Mouse (Mus musculus): Measurements from ENCODE around the gene Rinl.

Rinl gene

DNA sequence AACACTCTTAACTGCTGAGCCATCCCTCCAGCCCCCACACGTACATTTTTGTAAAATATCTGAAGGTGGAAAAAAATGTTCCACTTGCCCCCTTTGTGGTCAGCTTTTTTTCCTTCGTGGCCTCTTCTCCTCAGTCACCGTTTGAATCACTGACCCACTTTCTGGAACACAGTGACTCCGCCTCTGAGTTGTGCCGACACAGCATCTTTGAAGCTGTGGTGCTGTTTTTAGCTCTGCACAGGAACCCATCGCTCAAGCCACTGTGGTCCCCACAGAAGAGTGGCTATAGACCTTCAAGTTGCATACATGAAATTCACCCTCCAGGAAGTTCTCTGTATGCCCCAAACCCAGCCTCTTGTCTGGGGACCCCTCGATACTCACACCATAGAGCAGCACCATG lies 7.9 kb upstream of the Rinl start:
- DNase-seq (ENCODE audit: low spot score in 2 of 2) = no peak

DNA sequence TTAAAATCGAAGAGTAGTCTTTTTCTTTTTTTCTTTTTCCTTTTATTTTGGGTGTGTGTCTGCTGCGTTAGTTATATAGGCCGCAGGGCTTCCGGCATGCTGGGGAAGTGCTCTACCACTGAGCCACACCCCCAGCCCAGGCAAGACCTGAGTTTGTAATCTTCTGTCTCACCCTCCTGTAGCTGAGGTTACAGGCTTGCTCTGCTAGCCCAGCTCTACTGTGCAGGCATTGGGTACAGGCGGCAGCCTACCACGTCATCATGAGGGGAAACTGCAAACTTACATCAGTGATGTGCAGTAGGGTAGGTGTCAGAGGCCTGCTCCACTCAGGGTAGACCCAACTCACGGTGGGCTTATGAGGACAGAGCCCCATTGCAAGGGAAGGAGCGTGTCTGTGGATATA lies 7.5 kb upstream of the Rinl start:
- no peak for DNase-seq (ENCODE audit: low spot score in 2 of 2)

DNA sequence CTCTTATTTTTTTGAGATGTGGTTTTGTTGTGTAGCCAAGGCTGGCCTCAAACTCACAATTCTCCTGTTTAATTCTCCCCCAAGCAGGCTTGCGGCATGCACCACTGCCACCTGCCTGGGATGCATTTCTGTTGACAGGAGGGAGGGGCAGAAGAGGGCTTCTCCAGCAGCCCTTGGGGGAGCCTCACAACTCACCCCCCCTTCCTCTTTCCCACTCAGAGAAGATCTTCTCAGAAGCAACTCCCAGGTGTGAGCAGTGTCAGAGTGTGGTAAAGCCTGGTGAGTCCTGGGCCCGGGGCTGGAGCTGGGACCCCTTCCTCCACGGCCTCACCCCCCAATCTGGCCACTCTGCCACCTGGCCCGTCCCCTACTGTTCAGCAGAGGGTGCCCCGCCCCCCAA lies 3.6 kb upstream of the Rinl start:
- no peak for DNase-seq (ENCODE audit: low spot score in 2 of 2)

DNA sequence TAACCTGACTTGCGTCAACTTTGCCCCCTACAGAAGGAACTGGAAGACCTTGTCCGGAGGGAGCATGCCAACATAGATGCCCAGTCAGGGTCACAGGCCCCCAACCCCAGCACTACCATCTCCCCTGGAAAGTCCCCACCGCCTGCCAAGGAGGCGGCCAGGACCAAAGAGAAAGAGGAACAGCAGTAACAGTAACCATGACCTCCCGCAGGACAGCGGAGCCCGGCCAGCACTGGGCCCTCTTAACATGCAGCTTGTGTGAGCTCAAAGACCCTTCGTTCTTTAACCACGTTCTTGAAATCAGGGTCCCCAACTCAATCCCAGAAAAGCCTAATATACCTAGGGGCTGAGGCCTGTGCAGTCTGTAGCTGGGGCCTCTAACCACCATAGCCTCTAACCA lies 885 bp upstream of the Rinl start:
- no peak for DNase-seq (ENCODE audit: low spot score in 2 of 2)

DNA sequence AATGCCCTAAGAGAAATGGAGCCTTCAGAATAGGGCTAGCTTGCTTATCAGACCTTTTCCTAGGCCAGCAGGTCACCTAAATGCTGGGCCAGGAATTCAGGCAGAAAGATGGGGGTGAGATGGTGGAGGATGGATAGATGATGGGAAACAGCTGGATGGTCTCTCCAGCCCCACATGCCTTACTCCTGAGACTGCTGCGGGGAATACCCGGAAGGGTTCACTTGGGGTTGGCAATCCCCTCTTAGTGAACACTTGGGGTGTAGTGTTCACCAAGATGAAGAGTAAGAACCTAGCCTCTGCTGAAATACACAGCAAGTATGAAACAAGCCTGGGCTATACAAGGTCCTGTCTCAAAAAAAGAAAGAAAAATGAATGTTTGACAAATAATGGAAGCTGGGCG lies 466 bp downstream of the Rinl start:
- no peak for DNase-seq (ENCODE audit: low spot score in 2 of 2)

DNA sequence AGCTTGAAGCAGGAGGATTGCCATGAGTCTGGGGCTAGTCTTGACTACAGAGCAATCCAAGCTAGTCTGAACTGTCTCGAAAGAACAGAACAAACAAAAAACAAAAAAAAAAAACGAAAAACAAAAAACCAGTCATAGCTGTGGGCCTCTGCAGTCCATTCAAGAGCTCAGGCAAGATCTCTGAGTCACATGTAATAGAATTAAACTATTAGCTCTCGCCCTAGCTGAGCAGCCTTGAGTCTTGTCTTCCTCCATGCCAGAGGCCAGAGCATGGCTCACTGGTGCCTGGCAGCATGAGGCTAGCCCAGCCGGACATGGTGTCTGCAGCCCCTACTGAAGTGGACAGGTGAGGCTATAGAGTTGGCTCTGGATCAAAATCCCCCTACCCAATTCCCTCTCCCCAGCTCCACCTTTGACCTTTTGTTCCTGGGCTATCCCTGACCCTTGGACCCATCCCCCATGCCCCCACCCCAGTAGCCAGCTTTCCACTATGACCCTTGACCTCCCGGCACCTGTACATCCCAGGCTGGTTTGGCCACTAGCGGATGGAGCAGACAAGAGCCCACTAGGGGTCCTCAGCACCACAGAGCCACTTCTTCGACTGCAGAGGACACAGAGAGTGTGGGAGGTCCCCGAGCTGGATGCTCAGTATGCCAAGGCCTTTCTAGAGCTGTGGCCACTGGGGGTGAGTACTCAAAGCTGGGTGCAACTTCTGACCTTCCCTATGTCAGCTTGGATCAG lies 1.5 kb downstream of the Rinl start:
- no peak for DNase-seq (ENCODE audit: low spot score in 2 of 2)

DNA sequence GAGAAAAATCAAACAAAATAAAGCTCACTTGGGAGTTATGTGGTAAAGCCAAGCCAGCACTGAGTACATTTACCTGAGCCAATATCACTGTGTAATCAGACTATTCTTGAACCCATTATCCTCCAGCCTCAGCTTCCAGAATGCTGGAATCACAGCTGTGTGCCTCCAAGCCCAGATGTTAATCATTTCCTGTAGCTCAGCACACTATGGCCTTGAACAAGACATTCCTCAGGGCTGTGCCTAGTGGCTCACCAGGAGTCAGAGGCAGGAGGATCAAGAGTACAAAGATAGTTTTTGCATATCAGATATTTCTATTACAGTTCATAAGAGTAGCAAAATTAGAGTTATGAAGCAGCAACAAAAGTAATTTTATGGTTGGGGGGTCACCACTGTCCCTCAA lies 2.9 kb downstream of the Rinl start:
- no peak for DNase-seq (ENCODE audit: low spot score in 2 of 2)

DNA sequence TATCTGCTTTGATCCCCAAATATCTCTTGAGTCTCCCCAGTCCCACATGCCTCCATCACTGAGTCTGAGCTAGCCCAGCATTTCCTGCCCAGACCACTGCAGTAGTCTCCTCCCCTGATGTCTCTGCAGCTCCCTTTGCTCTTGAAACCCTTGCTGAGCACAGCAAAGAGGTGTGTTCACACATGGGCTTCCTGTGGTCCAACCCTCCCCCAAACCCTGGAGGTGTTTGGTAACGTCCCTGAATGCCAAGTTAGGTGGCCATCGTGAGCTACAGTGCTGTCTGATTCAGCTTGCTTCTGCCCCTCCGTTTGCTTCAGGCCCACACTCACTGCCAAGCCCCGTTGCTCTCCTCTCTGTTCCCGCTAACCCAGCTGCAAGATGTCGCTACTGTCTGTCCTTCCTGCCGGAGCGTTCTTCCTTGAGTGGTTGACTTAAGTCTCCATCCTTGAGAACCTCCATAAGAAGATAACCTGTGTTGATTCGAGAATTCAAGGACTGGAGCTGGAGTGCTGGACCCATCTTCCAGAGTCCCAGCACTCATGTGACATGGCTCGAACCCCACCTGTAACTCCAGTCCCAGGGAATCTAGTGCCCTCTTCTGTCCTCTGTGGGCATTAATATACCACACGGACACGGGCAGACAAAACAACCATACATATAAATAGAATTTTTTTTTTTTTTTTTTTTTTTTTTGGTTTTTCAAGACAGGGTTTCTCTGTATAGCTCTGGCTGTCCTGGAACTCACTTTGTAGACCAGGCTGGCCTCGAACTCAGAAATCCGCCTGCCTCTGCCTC lies 3.8 kb downstream of the Rinl start:
- no peak for DNase-seq (ENCODE audit: low spot score in 2 of 2)

DNA sequence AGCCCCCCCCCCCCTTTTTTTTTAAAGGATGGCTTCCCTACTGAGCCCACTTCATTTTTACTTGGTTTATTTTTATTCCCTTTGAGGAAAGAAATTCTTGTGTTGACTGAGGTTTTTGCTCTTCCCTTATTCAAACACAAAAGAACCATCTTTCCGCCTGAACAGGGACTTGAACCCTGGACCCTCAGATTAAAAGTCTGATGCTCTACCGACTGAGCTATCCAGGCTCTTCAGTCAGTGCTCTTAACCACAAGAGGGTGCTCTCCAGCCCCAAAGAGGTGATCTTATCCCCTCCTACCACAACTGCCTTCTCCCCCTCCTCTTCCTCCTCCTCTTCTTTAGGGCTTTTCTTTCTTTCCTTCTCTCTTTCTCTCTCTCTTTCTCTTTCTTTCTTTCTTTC lies 5.1 kb downstream of the Rinl start:
- no peak for DNase-seq (ENCODE audit: low spot score in 2 of 2)

DNA sequence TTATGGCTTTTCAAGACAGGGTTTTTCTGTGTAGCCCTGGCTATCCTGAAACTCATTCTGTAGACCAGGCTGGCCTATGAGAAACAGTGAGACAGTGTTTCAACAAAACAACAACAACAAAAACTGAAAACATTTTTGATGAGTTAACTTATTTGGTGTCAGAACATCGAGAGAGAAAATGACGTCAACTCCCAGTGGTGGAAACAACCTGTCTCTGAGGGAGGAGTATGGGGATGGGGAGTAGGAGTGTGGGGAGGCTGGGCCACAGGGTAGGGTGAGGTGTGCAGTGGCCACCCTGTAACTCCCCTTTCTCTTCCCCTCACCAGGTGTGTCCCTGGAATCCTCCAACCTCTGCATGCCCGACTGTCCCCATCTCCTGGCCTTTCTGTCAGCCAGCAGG lies 5.7 kb downstream of the Rinl start:
- DNase-seq (ENCODE audit: low spot score in 2 of 2) = no peak

DNA sequence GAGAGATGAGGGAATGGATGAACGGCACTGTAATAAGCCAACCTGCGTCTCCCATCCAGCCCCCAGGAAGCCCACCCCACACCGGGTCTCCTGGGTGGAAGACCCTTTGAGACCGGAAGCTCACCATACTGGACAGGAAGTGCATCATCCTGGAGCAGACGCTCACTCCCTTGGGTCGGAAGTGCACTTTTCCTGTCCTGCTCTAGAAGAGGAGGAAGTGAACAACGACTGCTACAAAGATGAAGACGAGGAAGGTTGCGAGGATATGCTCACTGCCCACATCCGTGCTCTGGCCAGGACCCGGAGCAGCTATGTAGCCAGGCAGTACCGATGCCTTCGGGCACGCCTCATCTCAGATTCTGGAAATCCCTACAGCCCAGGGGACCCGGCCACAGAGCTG lies 7.1 kb downstream of the Rinl start:
- no peak for DNase-seq (ENCODE audit: low spot score in 2 of 2)

DNA sequence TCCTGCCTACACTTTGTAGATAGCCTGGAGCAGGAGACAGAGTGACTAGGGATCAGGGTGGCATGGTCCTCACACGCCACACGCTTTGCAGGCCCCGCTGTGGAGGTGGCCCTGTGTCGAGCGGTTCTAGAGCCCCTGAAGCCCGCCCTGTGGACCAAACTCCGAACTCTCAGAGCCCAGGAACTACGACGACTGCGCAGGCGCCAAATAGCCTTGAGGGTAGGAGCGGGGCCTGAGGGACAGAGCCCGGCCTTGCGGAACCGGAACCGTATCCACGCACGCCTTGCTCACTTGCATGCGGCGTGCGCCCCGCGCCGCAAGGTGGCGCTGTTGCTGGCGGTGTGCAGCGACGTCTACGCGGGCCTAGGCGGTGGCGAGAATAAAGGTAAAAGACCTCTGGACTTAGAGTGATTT lies 7.8 kb downstream of the Rinl start:
- peak; percentile 68 to 87 for DNase-seq (ENCODE audit: low spot score in 2 of 2)

DNA sequence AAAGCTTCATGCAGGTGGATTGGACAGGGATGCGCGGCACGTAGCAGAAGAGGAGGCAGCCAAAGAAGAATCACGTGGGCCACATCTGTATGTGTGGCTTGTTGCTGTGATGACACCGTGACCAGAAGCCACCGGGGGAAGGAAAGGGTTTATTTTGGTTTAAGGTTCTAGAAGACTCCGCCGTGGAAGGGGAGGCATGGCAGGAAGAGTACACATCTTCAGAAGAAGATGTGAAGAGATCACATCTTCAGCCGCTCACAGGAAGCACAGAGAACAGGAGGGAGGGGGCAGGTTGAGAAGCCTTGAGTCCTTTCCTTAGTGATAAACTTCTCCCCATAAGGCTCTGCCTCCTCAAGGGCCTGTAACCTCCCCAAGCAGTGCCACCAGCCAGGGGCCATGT lies 11.2 kb downstream of the Rinl start:
- DNase-seq (ENCODE audit: low spot score in 2 of 2) = no peak

DNA sequence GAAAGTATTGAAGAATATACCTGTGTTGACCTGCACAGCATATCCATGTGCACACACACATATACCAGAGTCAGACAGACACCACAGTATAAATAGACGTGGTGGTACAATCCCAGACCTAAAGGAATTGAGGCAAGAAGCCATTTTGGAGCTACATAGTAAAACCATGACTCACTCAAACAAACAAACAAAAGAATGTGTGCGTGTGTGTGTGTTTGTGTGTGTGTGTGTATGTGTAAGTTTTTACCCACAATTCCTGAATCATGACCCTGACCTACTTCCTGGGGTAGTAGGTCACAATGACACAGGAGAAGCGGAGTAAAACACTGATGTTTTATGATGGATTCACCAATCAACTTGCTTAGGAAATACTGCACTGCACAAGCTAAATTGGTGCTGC lies 12.7 kb downstream of the Rinl start:
- no peak for DNase-seq (ENCODE audit: low spot score in 2 of 2)

DNA sequence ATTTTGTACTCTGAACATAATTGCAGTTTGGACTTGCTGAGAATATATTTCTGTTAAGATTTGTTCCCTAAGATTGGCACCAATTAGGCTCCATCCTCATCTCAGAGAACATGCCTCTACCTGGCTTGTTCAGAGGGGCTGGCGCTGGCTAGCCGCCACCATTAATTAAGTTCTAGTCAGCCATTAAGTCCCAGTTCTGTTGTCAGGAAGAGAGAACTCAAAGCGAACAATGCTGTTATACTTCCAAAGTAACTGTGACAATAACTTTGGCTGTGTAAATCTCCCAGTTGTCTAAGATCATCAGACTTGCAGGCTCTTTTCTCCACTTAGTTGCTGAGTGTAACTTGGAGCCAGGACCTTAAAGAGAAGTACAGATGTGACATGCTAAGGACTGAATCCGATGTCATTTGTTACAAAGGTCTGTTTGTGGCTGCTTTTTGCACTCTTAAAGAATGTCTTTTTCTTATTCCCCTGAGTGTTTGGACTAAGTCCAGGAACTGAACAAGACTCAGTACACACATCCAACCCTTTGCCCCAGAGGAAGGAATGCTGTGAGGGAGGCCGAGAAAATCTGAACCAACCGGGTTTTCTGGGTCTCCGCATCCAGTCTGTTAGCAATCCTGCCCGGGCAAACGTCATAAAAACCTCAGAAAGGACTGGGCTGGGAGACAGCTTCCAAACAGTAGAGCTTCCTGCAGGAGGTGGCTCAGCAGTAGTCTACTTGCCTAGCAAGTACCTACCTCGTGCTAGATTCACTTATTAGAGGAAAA lies 13.3 kb downstream of the Rinl start:
- peak; percentile 75 to 82 for DNase-seq (ENCODE audit: low spot score in 2 of 2)

DNA sequence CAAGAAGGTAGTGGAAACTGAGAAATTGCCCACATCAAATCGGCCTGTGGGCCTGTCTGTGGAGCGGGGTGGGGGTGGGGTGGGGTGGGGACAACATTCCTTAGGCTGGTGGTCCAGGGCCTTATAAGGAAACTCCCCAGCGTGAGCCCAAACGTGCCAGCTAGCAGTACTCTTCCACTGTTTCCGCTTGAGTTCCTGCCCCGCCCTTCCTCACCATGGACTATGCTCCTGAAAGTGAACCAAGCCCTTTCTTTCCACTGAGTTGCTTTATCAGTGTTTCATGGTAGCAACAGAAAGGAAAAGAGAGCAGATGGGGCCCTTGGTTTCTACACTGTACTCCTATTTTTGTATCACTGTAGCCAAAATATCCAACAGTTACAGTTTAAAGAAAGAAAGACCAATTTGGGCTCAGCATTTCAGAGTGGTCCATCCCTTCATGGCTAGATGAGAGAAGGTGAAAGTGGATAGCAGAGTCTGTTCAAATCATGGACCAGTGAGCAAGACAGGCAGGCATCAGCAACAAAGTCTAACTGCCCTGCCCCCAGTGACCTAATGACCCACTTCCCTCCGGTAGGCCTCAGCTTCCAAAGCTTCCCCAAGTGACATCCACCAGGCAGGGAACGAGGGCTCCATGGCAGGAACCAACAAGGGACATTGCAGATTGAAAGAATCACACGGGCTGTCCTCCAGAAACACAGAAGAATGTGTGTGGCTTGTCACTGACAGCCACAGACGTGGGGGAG lies 14.2 kb downstream of the Rinl start:
- DNase-seq (ENCODE audit: low spot score in 2 of 2) = no peak

DNA sequence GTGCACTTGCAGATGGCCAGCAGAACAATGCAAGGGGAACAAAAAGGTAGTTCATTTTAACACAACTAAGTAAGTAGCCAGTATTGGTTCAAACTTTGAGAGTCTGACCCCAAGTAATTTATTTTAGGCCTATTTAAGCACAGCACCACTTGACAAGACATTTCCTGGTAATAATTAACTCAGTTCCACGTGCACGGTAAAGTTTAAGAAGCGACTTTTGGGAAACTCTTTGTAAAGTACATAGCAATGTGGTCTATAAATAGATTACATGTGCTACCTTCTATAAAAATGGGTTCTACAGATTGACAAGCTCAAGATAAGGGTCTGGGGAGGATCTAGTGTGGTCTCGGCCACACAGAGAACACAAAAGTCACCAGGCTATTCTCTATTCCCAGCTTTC lies 15.0 kb downstream of the Rinl start:
- no peak for DNase-seq (ENCODE audit: low spot score in 2 of 2)

DNA sequence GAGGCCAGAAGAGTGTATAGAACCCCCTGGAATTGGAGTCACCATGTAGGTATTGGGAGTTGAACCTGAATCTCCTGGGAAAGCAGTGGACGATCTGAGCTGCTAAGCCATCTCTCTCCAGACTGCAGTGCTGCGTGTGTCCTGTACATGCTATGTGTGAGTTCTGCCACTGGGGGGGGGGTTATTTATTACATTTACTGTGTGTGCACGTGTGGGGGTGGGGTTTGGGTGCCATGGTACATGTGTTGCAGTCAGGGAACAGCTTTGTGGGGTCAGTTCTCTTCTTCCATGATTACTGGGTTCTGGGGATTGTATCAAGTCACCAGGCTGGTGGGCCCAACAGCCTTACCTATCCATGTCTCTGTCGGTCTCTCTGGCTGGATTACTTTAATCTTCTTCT lies 18.1 kb downstream of the Rinl start:
- DNase-seq (ENCODE audit: low spot score in 2 of 2) = no peak

DNA sequence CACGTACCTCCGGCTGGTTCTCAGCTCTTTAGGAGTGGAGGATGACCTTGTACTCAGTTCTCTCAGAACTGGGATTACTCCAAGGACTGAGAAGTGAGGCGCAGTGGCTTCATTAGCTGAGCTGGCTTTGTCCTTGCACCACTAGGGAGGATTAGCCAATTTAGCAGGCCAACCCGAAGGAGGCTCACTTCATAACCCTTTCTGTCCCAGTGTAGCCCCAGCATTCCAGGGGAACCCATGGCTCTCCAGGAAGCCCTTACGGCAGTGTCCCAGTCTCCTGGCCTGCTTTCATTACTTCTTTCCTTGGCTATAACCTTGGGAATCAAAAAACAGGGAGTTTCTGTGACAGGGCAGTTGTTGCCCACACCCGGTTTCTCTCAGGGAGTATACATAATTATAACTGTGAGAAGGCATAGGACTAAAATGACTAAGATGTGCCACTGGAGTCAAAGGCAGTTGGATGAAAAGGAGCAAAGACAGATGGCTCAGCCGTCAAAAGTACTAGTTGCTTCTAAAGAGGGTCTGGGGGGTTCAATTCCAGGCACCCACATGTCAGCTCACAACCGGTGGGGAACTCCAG lies 19.0 kb downstream of the Rinl start:
- peak in 1 of 2 experiments; percentile 47 for DNase-seq (ENCODE audit: low spot score in 2 of 2)

DNA sequence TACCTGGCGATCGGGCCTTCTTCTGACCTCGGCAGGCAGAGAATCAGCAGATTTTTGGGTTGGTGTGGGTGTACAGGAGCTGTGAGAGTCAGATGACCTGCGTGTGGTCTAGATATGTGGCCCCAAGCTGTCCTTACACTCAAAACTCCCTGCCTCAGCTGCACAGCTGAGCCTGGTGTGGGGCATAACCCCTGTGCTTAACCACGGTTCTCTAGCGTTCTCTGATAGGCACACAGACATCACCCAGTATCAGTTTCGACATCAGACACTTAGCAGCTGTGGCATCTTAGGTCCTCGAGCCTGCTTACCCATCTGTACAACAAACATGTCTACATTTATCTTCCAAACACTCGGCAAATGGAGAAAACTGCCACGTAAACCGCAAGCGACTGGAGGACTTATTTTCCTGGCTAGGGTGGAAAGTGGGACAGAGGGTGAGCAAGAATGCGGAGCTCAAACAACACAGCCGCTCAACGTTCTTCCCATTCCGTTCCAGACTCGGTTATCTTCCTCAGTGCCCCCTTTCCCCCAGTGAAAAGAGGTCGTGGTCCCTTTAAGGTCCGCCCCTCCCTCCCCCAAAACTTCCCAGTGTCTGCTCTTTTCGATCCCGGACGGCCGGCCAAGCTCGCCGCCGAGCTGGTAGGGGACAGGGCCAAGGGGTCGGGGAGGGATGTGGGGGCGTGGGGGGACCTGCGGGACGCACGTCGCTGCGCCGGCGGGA lies 19.6 kb downstream of the Rinl start, which contains the start of gene Hnrnpl:
Hnrnpl (plus strand) TSS at position 321 of the 721 bp plus-strand sequence.
- DNase-seq (ENCODE audit: low spot score in 2 of 2) = peak; percentile 63

DNA sequence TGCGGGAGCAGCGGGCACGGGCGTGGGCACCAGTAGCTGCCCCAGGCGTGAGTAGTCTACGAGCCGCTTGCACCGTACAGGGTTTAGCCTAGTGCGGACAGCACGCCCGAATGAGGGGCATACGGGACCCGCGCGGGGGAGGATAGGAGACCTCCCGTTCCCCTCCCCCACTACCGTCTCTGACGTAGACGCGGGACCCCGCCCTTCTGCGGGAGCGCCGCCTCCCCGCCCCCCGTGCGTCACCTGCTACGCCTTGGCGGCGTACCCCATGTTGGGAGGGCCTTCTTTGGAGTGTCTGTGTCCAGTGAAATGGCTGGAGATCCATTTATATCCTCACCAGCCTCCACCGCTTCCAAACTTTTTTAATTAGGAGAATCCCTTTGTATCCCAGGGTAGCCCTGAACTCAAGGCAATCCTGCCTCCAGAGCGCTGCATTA lies 20.2 kb downstream of the Rinl start:
- DNase-seq (ENCODE audit: low spot score in 2 of 2) = peak; percentile 95

Measured in urinary bladder, postnatal 36 days (tissue).